Mouse (Mus musculus) gastrocnemius, postnatal 4 days (tissue): ENCODE measurements around the gene Wrb. TPM values are rescaled to one million over a fixed set of nuclear protein-coding genes. Genes with fewer than 3 reads are reported as not detected.
"Not testable (repeated sequence)": the region's sequence is repeated elsewhere in the genome, so short reads cannot be mapped to it uniquely, and the experiment has no call there.

Source experiments
- DNase-seq, 2 experiments: peaks; one replicate each; pipeline ENCODE4 v3.0.0; 2021 to 2022; ENCODE audit warnings: low spot score in 2 of 2, mixed read lengths in 2 of 2
- long read RNA-seq, 2 experiments: library from polyadenylated mRNA; stranded (forward); transcript quantifications; one replicate each; pipeline ENCODE4 v2.0.0; 2021
- total RNA-seq, 2 experiments: library from RNA; stranded (reverse); gene quantifications; 2 replicates each; pipeline ENCODE4 v1.2.3; 2021

The Wrb gene
- 10 to 100 TPM; 14.0 to 18.1 TPM for total RNA-seq
- long read RNA-seq, experiment 1, transcript Wrb-201 (5 exons, 2,495 nt) = major isoform, 35 of 39 reads
- long read RNA-seq, experiment 1, partial matches to known transcripts = 0 of 39 reads
- long read RNA-seq, experiment 1, other reads (novel, unspliced or antisense) = 2 of 39 reads
- long read RNA-seq, experiment 2, transcript Wrb-201 (5 exons, 2,495 nt) = major isoform, 25 of 31 reads
- long read RNA-seq, experiment 2, partial matches to known transcripts = 2 of 31 reads
- long read RNA-seq, experiment 2, other reads (novel, unspliced or antisense) = 2 of 31 reads

DNA sequence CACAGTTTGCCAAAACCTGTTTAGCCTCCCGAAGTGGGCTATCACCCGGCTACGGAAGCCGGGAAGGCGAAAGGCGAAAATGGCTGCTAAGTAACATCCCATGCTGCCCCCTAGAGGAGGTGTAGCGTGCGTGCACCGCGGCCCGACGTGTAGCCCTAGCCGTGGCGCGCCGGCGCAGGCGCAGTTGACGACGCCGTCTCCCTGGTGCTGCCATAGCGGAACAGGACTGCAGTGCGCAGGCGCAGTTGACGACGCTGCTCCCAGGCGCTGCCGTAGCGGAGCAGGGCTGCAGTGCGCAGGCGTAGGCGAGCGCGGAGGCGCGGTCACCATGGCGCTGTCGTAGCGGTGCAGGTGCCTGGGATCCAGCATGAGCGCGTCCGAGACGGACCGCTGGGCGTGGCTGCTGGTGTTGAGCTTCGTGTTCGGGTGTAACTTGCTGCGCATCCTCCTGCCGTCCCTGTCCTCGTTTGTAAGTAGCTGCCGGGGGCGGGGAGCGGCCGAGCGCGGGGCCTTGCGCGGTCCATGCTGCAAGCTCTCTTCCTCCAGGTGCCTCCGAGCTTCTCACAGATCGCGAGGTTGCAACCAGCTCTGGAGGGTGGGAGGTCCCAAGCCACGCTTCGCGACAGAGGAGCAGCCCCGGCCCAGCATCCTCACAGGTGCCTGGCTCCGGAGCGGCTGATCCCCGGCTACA is at the start of gene Wrb:
Wrb (plus strand) TSS at position 298 of the 691 bp plus-strand sequence.
- DNase-seq = peak; percentile 99 to 100

DNA sequence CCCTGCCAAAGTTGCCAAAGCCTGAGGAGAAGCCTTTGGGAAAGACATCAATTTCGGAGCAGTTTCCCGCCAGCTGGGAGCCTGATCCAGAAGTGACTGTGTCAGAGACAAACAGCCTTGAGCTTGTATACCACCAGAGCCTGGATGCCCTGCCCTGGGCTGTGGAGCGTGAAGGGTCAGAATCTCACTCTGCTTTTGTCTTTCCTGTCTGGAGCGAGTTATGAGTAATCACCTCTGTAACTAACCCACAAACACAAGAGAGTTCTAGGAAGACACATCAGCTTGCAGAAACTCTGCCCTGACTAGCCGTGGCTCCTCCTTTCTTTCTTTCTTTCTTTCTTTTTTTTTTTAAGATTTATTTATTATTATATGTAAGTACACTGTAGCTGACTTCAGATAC is 49.2 kb upstream of the Wrb start:
- no peak for DNase-seq

- DNase-seq = not testable (repeated sequence)
These were observed 47.4 kb upstream of the Wrb start for GRCm38 (mm10) chr16:96097811-96098210.

GRCm38 (mm10) chr16:96103036-96103435 is 42.2 kb upstream of the Wrb start:
- DNase-seq = no peak

DNA sequence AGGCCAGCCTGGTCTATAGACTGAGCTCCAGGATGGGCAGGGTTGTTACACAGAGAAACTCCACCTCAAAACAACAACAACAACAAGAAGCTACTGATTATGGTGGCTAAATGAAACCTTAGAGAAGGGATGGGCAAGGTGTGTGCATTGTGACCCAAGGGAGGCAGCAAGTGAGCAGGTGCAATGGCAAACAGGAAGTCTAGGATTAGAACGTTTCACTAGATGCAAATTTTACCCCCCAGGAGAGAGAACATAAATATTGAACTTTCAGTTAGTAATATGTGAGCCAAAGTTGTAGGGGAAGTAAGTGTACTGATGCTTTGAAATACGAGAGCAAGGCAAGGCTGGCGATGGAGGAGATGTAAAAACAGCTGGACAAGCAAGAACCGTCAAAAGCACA is 35.5 kb upstream of the Wrb start:
- no peak for DNase-seq

DNA sequence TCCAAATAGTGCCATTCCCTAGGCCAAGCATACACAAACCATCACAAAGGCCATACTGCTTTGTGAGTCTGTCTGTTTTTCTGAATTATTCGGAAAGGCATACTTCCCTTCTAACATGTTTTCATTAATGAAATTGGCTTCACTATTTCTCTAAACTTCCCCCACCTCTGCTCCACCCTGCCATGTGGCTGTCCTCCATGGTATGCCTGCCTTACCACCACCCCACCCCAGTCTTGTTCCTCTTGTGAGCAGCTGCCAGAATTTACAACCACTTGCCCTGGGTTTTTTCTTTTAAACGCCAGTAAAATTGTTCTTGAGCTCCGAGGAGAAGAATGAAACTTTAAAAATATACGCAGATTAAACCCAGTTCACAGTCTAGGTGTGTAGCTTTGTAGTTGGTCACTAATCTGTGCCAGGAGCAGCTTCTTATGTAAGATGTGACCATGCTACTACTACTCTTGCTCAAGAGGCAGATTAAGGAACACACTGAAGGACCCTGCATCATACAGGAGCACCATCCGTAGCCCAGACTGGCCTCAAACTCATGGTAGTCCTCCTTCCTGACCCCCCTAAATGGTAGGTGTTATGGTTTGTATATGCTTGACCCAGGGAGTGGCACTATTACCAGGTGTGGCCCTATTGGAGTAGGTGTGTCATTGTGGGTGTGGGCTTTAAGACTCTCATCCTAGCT is 34.4 kb upstream of the Wrb start:
- no peak for DNase-seq

DNA sequence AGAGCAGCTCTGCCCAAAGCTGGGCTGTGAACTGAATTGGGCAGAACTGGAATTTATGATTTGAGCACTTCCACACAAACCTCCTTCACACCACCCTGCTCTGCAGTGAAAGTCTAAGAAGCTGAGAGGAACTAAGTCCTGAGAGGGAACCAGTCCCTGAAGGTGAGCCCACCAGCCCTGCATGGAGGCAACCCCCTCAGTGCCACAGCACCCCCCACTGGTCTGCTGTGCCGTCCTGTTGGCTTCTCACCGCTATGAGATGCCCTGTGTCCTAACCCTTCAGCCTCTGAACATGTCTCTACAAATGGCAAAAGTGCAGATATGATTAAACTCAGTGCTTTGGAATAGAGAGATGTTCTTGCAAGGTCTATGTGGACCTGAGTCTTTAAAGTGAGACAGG is 32.4 kb upstream of the Wrb start:
- DNase-seq = no peak

DNA sequence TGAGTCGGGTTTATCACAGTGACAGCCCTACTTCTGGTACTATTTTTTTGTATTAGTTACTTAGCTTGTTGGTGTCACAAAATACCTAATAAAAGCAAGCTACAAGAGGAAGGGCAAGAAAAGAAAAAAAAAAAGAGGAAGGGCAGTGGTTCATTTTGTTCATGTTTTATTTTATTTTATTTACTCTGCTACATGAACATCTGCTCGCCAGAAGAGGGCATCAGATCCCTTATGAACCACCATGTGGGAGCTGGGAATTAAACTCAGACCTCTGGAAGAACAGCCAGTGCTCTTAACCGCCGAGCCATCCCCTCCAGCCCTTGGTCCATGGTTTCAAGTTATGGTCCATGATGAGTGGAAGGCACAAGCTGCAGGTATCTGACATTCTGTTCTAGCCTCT is 30.5 kb upstream of the Wrb start:
- DNase-seq = no peak

DNA sequence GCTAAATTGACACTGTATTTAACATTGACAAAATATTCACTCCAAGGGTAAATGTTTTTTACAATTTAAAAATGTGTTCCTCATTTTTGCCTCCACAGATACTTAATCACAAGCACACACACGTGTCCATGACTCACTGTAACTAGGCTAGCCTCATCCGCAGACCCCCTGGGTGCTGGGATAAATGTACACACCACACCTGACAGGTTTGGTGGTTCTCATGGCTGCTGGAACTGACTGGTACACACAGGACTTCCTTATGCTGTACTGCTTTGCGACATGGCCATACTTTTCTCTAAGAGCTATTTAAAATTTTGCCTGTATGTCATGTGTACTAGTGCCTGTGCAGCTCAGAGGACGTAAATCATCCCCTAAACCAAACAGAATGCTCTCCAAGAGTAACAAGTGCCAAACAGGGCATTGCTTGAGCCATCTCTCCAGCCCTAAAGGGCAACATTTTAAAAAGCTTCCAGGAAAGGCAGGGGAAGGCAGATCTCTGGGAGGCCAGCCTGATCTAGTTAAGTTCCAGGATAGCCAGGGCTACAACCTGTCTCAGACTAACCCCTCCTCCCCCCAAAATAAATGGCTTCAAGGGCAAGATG is 25.1 kb upstream of the Wrb start:
- no peak for DNase-seq

- peak in 1 of 2 experiments; percentile 22 for DNase-seq
These were observed 18.5 kb upstream of the Wrb start for GRCm38 (mm10) chr16:96126684-96127171.

- peak in 1 of 2 experiments; percentile 27 for DNase-seq
These were observed 17.9 kb upstream of the Wrb start for GRCm38 (mm10) chr16:96127288-96127656.

GRCm38 (mm10) chr16:96127657-96128344 is 17.4 kb upstream of the Wrb start, which contains the start of gene Hmgn1:
Hmgn1 (minus strand) TSS chr16:96127729.
- DNase-seq = peak; percentile 98 to 99

DNA sequence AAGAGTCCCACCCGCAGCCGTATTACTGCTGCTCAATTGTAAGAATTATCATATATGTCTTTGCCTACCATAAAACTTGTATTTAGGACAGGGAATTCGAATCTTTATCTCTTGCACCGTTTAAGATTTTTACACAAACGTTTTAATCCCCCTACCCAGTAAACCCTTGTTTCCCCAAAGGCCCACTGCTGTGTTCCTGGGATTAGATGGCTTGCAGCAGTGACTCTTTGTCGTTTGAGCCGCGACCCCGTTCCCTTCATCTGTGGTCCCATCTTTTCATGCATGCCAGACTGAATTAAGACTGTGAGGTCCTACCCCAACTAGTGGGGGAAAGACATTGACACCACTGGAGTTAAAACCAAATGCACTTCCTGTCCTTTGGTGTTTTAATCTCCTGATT is 16.7 kb upstream of the Wrb start:
- no peak for DNase-seq

DNA sequence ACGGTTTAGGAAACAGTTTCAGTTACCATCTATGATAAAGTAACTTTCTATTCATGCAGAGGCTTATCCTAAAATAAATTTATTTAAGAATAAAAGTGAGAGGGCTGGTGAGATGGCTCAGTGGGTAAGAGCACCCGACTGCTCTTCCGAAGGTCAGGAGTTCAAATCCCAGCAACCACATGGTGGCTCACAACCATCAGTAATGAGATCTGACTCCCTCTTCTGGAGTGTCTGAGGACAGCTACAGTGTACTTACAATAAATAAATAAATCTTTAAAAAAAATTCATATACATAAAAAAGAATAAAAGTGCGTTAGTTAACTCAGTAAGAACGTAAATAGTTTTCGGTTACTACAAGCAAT is 478 bp upstream of the Wrb start:
- DNase-seq = not testable (repeated sequence)

DNA sequence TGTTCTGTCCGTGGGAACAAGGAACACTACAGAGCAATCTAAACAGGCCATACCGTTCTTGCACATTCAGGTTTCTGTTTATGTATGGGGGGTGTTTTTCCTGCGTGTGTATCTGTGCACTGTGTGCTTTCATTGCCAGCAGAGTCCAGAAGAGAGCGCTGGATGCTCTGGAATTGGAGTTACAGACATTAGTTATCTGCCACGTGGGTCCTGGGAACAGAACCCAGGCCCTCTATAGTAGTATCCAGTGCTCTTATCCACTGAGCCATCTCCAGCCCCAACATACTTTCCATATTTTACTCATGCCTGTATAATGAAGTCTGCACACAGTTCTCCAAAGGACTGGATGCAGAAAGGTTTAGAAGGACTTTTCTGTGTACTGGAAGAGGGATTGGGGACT is 607 bp downstream of the Wrb start:
- no peak for DNase-seq

DNA sequence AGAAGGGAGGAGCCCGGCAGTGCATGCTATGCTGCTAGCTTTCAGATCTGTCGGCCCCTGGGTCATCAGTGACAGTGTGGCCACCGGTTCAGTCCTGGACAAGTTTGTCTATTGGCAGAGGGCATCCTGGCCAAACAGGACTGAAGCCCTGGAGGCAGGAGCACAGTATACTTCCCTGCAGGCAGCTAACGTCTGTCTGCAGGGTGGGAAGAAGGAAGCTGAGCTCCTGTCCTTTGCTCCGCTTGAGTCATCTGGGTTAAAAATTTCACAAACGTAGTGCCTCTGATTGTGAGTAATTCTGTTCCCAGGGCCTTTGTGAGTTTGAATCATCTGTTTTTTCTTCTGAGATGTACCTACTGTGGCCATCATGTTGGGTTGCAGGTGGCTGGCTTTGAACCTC is 3.6 kb downstream of the Wrb start:
- no peak for DNase-seq

- DNase-seq = no peak
These were observed 4.1 kb downstream of the Wrb start for GRCm38 (mm10) chr16:96149311-96149710.

DNA sequence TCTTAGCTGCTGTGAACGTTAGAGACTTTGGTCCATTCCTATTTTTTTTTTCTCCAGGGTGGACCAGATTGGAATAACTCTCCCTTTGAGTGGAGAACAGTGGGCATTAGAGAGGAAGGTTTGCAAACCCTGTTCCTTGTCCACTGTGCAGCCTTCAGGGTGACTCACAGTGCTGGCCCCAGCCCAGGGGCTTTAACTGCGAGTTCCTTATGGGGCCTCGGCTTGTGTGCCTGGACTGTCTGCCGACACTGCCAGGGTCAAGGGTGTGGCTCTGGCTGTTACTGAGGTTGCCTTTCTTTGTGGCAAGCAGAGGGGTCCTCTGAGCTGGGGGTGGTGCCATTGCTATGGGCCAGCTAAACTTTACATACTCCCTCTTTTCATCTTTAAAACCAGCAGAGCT is 5.8 kb downstream of the Wrb start:
- DNase-seq = peak in 1 of 2 experiments; percentile 57

- peak; percentile 72 to 83 for DNase-seq
These were observed 6.3 kb downstream of the Wrb start for GRCm38 (mm10) chr16:96151551-96151950.

- no peak for DNase-seq
These were observed 9.3 kb downstream of the Wrb start for GRCm38 (mm10) chr16:96154476-96154875.

DNA sequence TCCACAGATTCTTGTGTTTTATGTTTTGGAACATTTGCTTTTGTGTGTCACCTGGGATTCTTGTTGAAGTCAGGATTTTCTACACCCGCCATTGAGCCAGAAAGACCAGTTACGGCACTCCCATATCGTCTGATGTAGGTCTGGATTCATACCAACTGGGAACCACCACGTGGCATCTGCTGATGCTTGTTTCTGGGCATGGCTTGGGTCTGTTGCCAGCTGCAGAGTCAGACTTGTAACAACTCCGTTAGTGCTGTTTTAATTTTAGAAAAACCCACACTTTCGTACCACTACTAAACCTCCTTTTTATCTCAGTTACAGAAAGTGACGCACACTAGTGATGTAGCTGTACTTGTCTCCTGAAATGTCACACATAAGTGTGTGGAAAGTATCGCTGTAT is 10.8 kb downstream of the Wrb start:
- no peak for DNase-seq
